Mouse (Mus musculus) c-Kit-positive CD71-positive TER-119-positive erythroid progenitor cells, embryonic 14.5 days (primary cell): ENCODE measurements around the gene Gm2163.
"Not testable (repeated sequence)": the region's sequence is repeated elsewhere in the genome, so short reads cannot be mapped to it uniquely, and the experiment has no call there.

ENCODE experiments used
- DNase-seq: peaks from one replicate; pipeline ENCODE4 v3.0.0-alpha.2; 2013; ENCODE audit warnings: low spot score

Gm2163 gene

GRCm38 (mm10) chr4:42466452-42466851 lies at the start of gene Gm2163:
TSS of gene Gm2163 (plus strand) at chr4:42466752.
- not testable (repeated sequence) for DNase-seq

GRCm38 (mm10) chr4:42439078-42439477 lies 27.5 kb upstream of the Gm2163 start, which contains the start of gene Gm21586:
TSS of gene Gm21586 (plus strand) at chr4:42439378.
- not testable (repeated sequence) for DNase-seq

- not testable (repeated sequence) for DNase-seq
Observed at GRCm38 (mm10) chr4:42528075-42528474, 61.5 kb downstream of the Gm2163 start, which contains the start of gene Fam205a2. TSS of gene Fam205a2 (minus strand) at chr4:42528175.

- DNase-seq: not testable (repeated sequence)
Observed at GRCm38 (mm10) chr4:42611895-42612294, 145.3 kb downstream of the Gm2163 start, which contains the start of gene Gm10591. TSS of gene Gm10591 (plus strand) at chr4:42612195.

- not testable (repeated sequence) for DNase-seq
Observed at GRCm38 (mm10) chr4:42629419-42629818, 162.9 kb downstream of the Gm2163 start, which contains the start of gene Gm2564. TSS of gene Gm2564 (plus strand) at chr4:42629719.
